Mouse (Mus musculus) cerebellum, adult 2 months (tissue): Measurements from ENCODE around the gene Ccdc57.

Experiments used
- CTCF ChIP-seq: fragments of 200-500 bp; IDR thresholded peaks from 2 replicates; pipeline ENCODE4 v1.5.1; 2011; ENCODE audit warnings: low read depth, mild to moderate bottlenecking, control low read depth, low read length, moderate library complexity, borderline replicate concordance; ENCODE audit not compliant: insufficient read depth
- POLR2A ChIP-seq: fragments of 200-500 bp; IDR thresholded peaks from 2 replicates; pipeline ENCODE4 v1.6.1; 2011; ENCODE audit warnings: low read length, control low read depth, borderline replicate concordance; ENCODE audit not compliant: insufficient read depth

DNA sequence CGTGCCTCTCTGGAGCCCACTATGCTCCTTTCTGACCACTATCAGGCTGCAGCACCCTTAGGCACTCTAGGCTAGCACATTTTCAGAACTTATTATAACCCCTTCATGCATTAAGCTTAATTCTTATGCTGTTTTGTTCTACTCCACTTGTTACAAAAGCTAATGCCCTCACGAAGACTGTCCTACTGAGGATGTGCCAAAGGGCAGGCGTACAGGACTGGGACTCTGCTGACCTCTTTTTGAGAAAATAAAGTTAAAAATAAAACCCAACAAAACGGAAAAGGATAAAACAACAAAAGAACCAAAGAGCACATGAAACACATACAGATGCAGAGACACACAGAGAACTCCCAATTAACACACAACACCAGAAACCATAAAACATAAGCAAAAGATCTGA lies 49.0 kb upstream of the Ccdc57 start:
- TF ChIP-seq CTCF = no peak
- TF ChIP-seq POLR2A = no peak
